In genomic region chr2:127587514-127587844, GRCm38 (mm10) we compare ENCODE assay signal across 7 mouse cellular contexts. TPM values are rescaled to one million over a fixed set of nuclear protein-coding genes. Genes with fewer than 3 reads are reported as not detected.
DNase-seq lines count a peak whose midpoint lies in the region; ATAC-seq lines count a peak whose summit lies in the region.

No protein-coding gene starts in this region.

- under 1% methylated on average over 22 of the region's 22 CpGs for WGBS in neural tube, embryonic 11.5 days
- 1% methylated on average over 22 of the region's 22 CpGs for WGBS in forebrain, embryonic 11.5 days
- WGBS in limb, embryonic 15.5 days: under 1% methylated on average over 22 of the region's 22 CpGs
- WGBS in stomach, embryonic 15.5 days: under 1% methylated on average over 22 of the region's 22 CpGs

- DNase-seq in neural tube, embryonic 11.5 days (ENCODE audit: low spot score): no peak
- DNase-seq in neural tube, embryonic 10.5 days (ENCODE audit: extremely low spot score, low spot score): no peak
- no peak for DNase-seq in forebrain, embryonic 11.5 days (ENCODE audit: low spot score)
- DNase-seq in urinary bladder, postnatal 25 days (ENCODE audit: low spot score): no peak
- DNase-seq in cerebellum, postnatal 25 days: no peak

- no peaks in the 10 kb centered on the region for H3K36me3 ChIP-seq in neural tube, embryonic 11.5 days (ENCODE audit: control insufficient read depth, insufficient read depth, low read length)
- no peaks in the 10 kb centered on the region for H3K36me3 ChIP-seq in forebrain, embryonic 11.5 days (ENCODE audit: control insufficient read depth, insufficient read depth, low read length)
- H3K36me3 ChIP-seq in limb, embryonic 15.5 days: peaks cover 17% of the 10 kb centered on the region
- H3K36me3 ChIP-seq in stomach, embryonic 15.5 days: peaks cover 3% of the 10 kb centered on the region; the same call in 1 of the 2 replicates

- ATAC-seq in neural tube, embryonic 11.5 days (ENCODE audit: insufficient read depth, low FRiP score, low TSS enrichment): no peak
- ATAC-seq in forebrain, embryonic 11.5 days (replicated peaks; ENCODE audit: low FRiP score): peak; percentile 58
- 0 out of 2 replicates have a peak, but pooled peaks have one; percentile 4 for ATAC-seq in limb, embryonic 15.5 days (ENCODE audit: insufficient number of reproducible peaks, low FRiP score, low TSS enrichment, low read depth)
- 0 out of 2 replicates have a peak, but pooled peaks have one; percentile 5 for ATAC-seq in stomach, embryonic 15.5 days (ENCODE audit: insufficient read depth, low FRiP score, low read depth)

- H3K27ac ChIP-seq in neural tube, embryonic 11.5 days (ENCODE audit: low read depth, low read length): no peak overlapping the region
- H3K27ac ChIP-seq in forebrain, embryonic 11.5 days (ENCODE audit: low read depth, low read length): 0 out of 2 replicates have a peak overlapping the region, but pooled peaks have one; percentile 81
- peak overlapping the region; percentile 95; the same call in 1 of the 2 replicates for H3K27ac ChIP-seq in limb, embryonic 15.5 days
- peak overlapping the region; percentile 91 for H3K27ac ChIP-seq in stomach, embryonic 15.5 days

- 0 out of 2 replicates have a peak, but pooled peaks cover 6% of the 10 kb centered on the region for H3K4me1 ChIP-seq in neural tube, embryonic 11.5 days (ENCODE audit: control insufficient read depth, insufficient read depth, low read length)
- H3K4me1 ChIP-seq in forebrain, embryonic 11.5 days (replicated peaks; ENCODE audit: control insufficient read depth, insufficient read depth, low read length): peaks cover 8% of the 10 kb centered on the region; the same call in 1 of the 2 replicates
- H3K4me1 ChIP-seq in limb, embryonic 15.5 days: peaks cover 35% of the 10 kb centered on the region
- peaks cover 9% of the 10 kb centered on the region; the same call in 1 of the 2 replicates for H3K4me1 ChIP-seq in stomach, embryonic 15.5 days

- peak overlapping the region; percentile 56 for H3K4me3 ChIP-seq in neural tube, embryonic 11.5 days (ENCODE audit: low read depth, low read length)
- peak overlapping the region; percentile 81 for H3K4me3 ChIP-seq in forebrain, embryonic 11.5 days (ENCODE audit: low read depth, low read length)
- peak overlapping the region; percentile 94 for H3K4me3 ChIP-seq in limb, embryonic 15.5 days
- peak overlapping the region; percentile 93 for H3K4me3 ChIP-seq in stomach, embryonic 15.5 days (replicated peaks)

- no peaks in the 10 kb centered on the region for H3K27me3 ChIP-seq in neural tube, embryonic 11.5 days (ENCODE audit: control insufficient read depth, insufficient read depth, low read length)
- no peaks in the 10 kb centered on the region for H3K27me3 ChIP-seq in forebrain, embryonic 11.5 days (ENCODE audit: control insufficient read depth, insufficient read depth, low read length)
- no peaks in the 10 kb centered on the region for H3K27me3 ChIP-seq in limb, embryonic 15.5 days
- H3K27me3 ChIP-seq in stomach, embryonic 15.5 days (replicated peaks): no peaks in the 10 kb centered on the region

- H3K9ac ChIP-seq in neural tube, embryonic 11.5 days (ENCODE audit: low read length): peak overlapping the region; percentile 88
- H3K9ac ChIP-seq in forebrain, embryonic 11.5 days (ENCODE audit: low read length): peak overlapping the region; percentile 81
- H3K9ac ChIP-seq in limb, embryonic 15.5 days: peak overlapping the region; percentile 80
- peak overlapping the region; percentile 72 for H3K9ac ChIP-seq in stomach, embryonic 15.5 days

- peak overlapping the region; percentile 62 for H3K4me2 ChIP-seq in neural tube, embryonic 11.5 days (ENCODE audit: low read depth)
- peak overlapping the region; percentile 64 for H3K4me2 ChIP-seq in forebrain, embryonic 11.5 days (ENCODE audit: low read depth, low read length, severe bottlenecking)
- H3K4me2 ChIP-seq in limb, embryonic 15.5 days: peak overlapping the region; percentile 72
- peak overlapping the region; percentile 69 for H3K4me2 ChIP-seq in stomach, embryonic 15.5 days

- H3K9me3 ChIP-seq in neural tube, embryonic 11.5 days (ENCODE audit: control insufficient read depth, low read length): no peaks in the 10 kb centered on the region
- no peaks in the 10 kb centered on the region for H3K9me3 ChIP-seq in forebrain, embryonic 11.5 days (ENCODE audit: control insufficient read depth, low read length)
- H3K9me3 ChIP-seq in limb, embryonic 15.5 days: no peaks in the 10 kb centered on the region
- H3K9me3 ChIP-seq in stomach, embryonic 15.5 days: no peaks in the 10 kb centered on the region

RNA-seq across cellular contexts. Expression of gene Mrps5, which starts 0.5 kb away (rescaled TPM):
- polyA plus RNA-seq in neural tube, embryonic 11.5 days (2014; fragmentation: Nextera tagmentation; extraction: Ambion mirVana): 149 and 154 TPM in 2 replicates
- polyA plus RNA-seq in forebrain, embryonic 11.5 days (2014; fragmentation: Nextera tagmentation; extraction: Ambion mirVana): 159 and 167 TPM in 2 replicates
- polyA plus RNA-seq in limb, embryonic 15.5 days (2015; fragmentation: Nextera tagmentation; extraction: Ambion mirVana): 116 and 123 TPM in 2 replicates
- polyA plus RNA-seq in stomach, embryonic 15.5 days (2015; fragmentation: Nextera tagmentation; extraction: Ambion mirVana): 127 and 136 TPM in 2 replicates

RNA-seq across cellular contexts. Expression of gene Zfp661, which starts 0.6 kb away (rescaled TPM):
- polyA plus RNA-seq in neural tube, embryonic 11.5 days (2014; fragmentation: Nextera tagmentation; extraction: Ambion mirVana): 8.7 and 9.8 TPM in 2 replicates
- polyA plus RNA-seq in forebrain, embryonic 11.5 days (2014; fragmentation: Nextera tagmentation; extraction: Ambion mirVana): 7.2 and 8.9 TPM in 2 replicates
- polyA plus RNA-seq in limb, embryonic 15.5 days (2015; fragmentation: Nextera tagmentation; extraction: Ambion mirVana): 4.7 and 5.8 TPM in 2 replicates
- polyA plus RNA-seq in stomach, embryonic 15.5 days (2015; fragmentation: Nextera tagmentation; extraction: Ambion mirVana): 4.0 and 4.3 TPM in 2 replicates

RNA-seq across cellular contexts. Expression of gene Prom2, which starts 46.2 kb away (rescaled TPM):
- 0.62 and 0.89 TPM in 2 replicates for polyA plus RNA-seq in neural tube, embryonic 11.5 days (2014; fragmentation: Nextera tagmentation; extraction: Ambion mirVana)
- 0.48 and 0.63 TPM in 2 replicates for polyA plus RNA-seq in forebrain, embryonic 11.5 days (2014; fragmentation: Nextera tagmentation; extraction: Ambion mirVana)
- polyA plus RNA-seq in limb, embryonic 15.5 days (2015; fragmentation: Nextera tagmentation; extraction: Ambion mirVana): 13.1 and 13.2 TPM in 2 replicates
- 10.4 and 11.4 TPM in 2 replicates for polyA plus RNA-seq in stomach, embryonic 15.5 days (2015; fragmentation: Nextera tagmentation; extraction: Ambion mirVana)
